Mouse (Mus musculus) cerebellum, adult 9-10 months (tissue): Measurements from ENCODE around the gene Fbxw5.

ENCODE experiments used
- DNase-seq: peaks from one replicate; pipeline ENCODE4 v3.0.0; 2022

The Fbxw5 gene

DNA sequence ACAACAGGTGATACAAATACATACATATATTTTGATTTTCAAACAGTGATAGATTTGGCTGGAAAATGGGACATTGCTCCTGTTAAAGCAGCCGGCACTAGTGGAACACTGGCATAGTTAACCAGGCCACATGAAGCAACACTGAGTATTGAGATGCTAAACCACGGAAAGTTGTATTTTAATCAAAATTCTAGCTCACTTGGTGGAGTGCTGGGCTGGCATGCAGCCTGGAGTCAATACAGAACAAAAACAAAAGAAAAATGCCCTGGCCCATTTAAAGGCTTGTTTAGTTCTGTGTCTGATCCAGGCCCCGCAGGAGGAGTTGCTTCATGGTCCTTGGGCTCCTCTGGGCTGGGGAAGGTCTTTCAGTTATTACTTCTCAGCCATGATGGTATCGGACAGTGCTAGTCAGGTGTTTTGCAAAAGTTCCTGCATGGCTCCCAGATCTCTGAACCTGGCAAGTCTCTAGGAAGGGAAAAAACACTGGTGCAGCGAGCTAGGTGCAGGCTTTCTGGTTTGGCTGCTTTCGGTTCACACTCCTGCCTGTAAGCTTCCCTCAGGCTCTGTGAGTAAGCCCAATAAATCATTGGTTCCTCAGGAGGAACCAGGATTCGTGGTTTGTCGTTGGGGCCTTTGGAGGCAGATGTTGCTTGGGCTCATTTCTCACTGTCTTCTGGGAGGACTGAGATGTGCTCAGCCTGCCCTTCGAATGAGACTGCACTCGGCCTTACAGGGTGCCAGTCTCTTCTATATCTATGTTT lies 20.8 kb upstream of the Fbxw5 start:
- DNase-seq, result no peak

GRCm38 (mm10) chr2:25480541-25480940 lies 20.0 kb upstream of the Fbxw5 start:
- DNase-seq, result no peak

- DNase-seq, result peak; percentile 82
Measured at GRCm38 (mm10) chr2:25482969-25483368, 17.6 kb upstream of the Fbxw5 start.

GRCm38 (mm10) chr2:25484901-25485647 lies 15.5 kb upstream of the Fbxw5 start:
- DNase-seq, result peak; percentile 98

GRCm38 (mm10) chr2:25487965-25488670 lies 12.4 kb upstream of the Fbxw5 start:
- no peak for DNase-seq

GRCm38 (mm10) chr2:25488671-25489068 lies 11.9 kb upstream of the Fbxw5 start:
- peak; percentile 82 for DNase-seq

DNA sequence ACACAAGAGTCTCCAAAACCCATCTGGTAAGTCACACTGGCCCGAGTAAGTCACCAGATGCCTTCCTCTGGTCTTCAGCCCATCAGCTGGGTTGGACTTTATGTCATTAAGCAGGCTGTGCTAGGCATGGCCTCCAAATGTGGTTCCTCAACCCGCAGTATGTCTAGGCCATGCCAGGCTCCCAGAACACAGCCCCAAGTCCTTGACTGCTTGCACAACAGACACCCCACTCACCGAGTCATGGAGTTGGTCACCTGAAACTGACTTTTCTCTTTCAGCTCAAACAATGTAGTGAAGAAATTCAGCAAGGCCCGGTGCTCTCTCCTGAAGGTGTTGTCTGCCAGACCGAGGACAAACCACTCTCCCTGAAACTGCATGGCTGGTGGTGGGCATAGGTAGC lies 7.6 kb upstream of the Fbxw5 start:
- DNase-seq, result peak; percentile 25

DNA sequence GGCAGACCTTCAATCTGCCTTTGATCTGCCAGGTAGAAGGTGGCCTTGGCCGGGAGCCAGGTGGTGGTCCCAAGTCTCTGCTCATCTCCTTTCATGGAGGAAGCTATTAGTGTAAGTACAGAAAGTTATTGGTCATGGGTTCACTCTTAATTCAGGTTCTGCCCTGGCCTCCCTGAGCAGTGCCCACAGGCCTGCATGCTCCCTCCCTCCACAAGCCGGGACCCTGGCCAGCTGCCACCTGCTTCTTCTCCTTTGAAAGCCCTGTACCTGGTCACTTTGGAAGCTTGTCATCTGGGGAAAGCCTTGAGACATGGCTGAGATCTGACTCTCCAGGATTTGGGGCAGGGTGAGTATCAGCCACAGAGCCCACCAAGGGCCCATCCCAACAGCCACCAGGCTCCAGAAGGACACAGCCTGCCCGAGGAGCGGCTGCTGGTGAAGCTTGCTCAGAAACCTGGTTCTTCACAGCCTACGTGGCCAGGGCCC lies 7.0 kb upstream of the Fbxw5 start, which contains the start of gene Lcn12:
TSS of gene Lcn12 (minus strand) at position 436 of the 486 bp plus-strand sequence.
- DNase-seq, result peak; percentile 86

DNA sequence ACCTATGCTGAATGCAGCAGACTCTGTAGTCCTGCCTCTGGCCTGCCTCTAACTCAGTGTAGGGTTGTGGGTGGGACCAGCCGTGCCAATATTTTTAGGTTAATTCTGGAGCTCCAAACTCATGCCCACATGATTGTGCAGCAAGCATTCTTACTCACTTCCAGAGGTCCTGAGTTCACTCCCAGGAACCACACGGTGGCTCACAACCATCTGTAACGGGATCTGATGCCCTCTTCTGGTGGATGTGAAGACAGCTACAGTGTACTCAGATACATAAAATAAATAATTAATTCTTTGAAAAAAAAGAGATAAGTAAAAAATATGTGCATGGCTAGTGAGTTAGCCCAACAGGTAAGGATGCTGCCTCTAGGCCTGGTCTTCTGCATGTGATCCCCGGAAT lies 4.1 kb upstream of the Fbxw5 start:
- DNase-seq, result peak; percentile 84

DNA sequence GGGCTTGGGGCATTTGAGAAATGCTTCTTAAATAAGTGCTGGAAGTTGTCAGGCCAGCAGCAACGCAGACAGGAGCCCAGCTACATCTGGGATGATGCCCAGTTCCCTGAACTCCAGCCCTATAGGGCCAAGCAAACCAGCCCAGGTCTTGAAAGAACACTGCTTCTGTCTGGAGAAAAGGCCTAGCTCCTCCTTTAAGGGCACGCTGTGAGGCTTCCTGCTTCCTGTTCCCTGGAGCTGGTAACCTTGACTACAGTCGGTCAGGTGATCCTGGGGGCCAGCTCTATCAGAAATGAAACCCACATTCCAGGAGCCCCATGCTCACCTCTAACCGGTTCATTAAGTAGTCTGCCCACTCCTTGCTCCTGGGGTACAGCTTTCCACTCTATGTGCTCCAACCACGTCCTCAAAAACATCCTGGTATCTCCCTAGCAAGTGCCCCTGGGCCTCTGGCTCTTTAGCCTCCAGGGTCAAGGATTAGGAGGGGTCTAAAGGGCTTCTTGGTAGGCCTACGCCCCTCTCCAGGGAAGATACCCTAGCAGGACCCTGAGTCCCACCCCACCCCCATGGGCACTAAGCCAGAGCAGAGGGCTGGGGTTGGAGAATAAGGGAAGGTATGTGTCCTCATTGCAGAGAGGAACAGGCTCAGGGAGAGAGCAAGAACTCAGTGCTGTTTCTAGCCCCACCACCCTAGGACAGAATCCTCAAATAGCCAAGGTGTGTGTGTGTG lies 2.5 kb upstream of the Fbxw5 start:
- peak; percentile 61 for DNase-seq

DNA sequence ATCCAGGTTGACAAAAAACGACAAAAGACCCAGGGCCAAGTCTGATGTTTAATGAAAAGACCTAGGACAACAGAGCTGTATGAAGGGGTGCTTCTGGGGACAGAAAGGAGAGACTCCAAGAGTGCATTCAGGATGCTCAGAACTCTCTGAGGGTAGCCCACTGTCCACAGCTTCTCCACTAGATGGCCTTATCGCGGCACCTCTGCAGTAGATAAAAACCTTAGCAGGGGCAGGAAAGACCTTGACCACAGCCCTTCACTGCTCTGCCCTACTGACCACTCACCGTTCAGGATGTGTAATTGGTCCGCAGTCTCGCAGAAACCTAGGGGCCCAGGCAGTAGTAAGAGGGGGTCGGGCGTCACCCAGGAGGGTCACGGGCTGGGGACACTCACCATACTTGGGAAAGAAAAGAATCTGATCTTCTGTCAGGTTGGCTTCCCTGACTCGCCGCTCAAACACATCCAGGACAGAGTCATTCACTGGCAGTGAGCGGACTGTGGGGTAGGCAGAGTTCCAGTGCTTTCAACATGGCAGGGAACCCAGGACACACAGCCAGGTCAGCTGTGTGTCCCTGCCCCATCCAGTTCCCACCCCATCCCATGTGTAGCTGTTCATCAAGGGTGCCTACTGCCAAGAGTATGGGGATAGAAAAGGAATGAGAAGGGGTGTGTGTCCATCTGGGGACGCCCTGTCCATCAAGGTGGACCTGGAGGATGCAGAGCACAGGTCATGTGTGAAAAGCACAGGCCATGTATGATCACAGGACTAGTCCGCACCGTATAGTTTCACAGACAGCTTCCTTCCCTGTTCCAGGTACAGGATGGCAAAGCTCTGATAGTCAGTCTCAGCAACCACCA lies 1.7 kb upstream of the Fbxw5 start:
- DNase-seq, result peak; percentile 45

DNA sequence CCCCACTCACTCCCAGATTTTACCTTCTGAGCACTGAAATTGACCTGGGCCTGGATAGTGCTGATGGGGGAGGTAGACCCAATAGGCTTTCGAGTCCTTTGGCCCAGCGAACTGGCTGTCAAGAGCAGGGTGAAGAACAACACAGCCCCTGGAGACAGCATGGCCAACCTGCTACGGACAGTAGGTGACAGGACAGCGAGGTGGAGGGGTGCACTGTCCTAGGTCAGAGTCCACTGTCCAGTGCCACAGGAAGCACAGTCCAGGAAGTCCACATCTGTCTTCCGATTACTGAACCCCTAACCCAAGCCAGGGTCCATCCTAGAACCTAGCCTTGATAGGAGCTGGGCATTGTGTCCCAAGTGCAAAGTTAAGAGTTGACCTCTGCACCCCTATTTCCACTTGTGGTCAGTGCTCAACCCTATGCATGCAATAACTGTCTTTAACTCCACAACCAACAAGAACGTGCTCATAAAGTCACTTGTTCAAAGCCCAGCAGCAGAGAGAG lies 427 bp upstream of the Fbxw5 start:
- DNase-seq, result no peak

DNA sequence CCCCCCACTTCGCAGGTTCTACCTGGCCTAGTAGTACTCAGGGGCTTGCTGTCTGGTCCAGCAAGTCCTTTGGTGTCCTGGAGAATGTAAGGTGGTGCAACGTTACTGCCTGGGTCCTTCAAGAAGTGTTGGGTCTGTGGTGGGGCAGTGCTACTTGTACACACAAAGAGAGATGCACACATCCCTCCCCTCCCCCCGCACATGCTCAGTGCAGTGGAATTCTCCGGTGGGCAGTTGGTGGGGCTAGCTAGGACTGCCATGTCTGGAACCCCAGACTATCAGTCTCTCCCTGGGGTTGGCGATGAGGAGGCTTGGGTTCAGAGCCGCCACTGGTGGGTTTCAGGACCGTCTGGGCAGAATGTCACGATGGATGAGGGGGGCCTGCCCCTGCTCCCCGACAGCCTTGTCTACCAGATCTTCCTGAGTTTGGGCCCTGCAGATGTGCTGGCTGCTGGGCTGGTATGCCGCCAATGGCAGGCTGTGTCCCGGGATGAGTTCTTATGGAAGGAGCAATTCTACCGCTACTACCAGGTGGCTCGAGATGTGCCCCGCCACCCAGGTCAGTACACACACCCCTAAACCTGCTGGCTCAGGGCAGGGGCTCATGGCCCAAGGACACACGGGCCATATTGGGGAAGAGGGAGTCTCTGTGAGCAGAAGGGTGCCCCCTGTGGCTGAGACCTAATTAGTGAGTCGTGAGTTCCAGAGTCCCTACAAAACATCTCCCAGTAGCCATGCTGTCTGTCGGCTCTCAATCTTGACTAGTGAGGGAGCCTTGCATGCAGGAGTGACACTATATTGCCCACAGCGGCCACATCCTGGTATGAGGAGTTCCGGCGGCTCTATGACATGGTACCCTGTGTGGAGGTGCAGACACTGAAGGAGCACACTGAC lies 1.3 kb downstream of the Fbxw5 start, which contains the start of gene C8g:
TSS of gene C8g (minus strand) at position 127 of the 894 bp plus-strand sequence.
- peak; percentile 65 for DNase-seq

GRCm38 (mm10) chr2:25502726-25503125 lies 2.2 kb downstream of the Fbxw5 start:
- no peak for DNase-seq

DNA sequence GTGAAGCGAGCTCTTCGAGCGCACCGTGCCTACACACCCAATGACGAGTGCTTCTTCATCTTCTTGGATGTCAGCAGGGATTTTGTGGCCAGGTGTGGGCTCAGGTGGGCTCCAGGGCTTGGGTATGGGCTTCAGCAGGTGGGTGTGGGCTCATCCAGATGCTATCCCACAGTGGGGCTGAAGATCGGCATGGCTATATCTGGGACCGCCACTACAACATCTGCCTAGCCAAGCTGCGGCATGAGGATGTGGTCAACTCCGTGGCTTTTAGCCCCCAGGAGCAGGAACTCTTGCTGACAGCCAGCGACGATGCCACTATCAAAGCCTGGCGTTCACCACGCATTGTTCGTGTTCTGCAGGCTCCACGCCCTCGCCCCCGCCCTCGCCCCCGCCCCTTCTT lies 4.0 kb downstream of the Fbxw5 start:
- DNase-seq, result no peak

- no peak for DNase-seq
Measured at GRCm38 (mm10) chr2:25505000-25505399, 4.5 kb downstream of the Fbxw5 start.

GRCm38 (mm10) chr2:25505860-25506259 lies 5.3 kb downstream of the Fbxw5 start:
- peak; percentile 41 for DNase-seq

DNA sequence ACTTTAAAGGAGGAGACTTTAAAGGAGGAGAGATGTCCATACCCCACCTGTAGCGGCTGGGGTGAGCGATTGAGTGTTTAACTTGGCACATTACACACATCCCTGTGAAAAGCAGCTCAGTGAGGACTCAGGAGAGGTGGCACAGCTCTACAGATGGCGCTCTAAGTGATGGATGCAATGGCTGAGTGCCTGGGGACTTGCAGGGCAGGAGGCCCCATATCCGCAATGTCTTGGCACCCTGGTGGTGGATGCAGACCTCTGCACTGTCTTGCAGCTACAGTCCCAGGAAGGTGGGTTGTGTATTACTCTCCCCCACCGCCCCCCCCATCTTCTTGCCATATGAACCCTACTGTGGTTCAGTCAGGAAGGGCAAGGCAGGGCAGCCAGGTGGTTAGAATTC lies 6.4 kb downstream of the Fbxw5 start:
- peak; percentile 29 for DNase-seq

GRCm38 (mm10) chr2:25509912-25510311 lies 9.4 kb downstream of the Fbxw5 start:
- DNase-seq, result no peak
